Mouse (Mus musculus): ENCODE results near the gene Gm13272. TPM values are rescaled to one million over a fixed set of nuclear protein-coding genes. Genes with fewer than 3 reads are reported as not detected.
"Not testable (repeated sequence)": the region's sequence is repeated elsewhere in the genome, so short reads cannot be mapped to it uniquely, and the experiment has no call there.

Gene Gm13272
- polyA plus RNA-seq, 1 experiment from 2014 or later = not detected

GRCm38 (mm10) chr4:88797097-88797496 lies 17.4 kb downstream of the Gm13272 start, which contains the start of gene Gm13279:
Gene Gm13279, plus strand, starts transcription at chr4:88797397.
- H3K4me1 ChIP-seq; H3K36me3 ChIP-seq (replicated peaks); H3K9me3 ChIP-seq; DNase-seq (ENCODE audit: extremely low spot score, low spot score); H3K4me3 ChIP-seq; H3K27me3 ChIP-seq (ENCODE audit: poor library complexity, severe bottlenecking); H3K27ac ChIP-seq: not testable (repeated sequence)
- no CpG with 5 or more reads among the region's 28 CpGs for WGBS

GRCm38 (mm10) chr4:88799365-88799764 lies 19.7 kb downstream of the Gm13272 start, which contains the start of gene Gm13285:
Gene Gm13285, plus strand, starts transcription at chr4:88799665.
- H3K36me3 ChIP-seq (replicated peaks) = not testable (repeated sequence)
- WGBS = 14% methylated on average over 6 of the region's 7 CpGs

GRCm38 (mm10) chr4:88802954-88803353 lies 23.3 kb downstream of the Gm13272 start, which contains the start of gene Gm13287:
Gene Gm13287, plus strand, starts transcription at chr4:88803254.
- no CpG with 5 or more reads among the region's 29 CpGs for WGBS
- not testable (repeated sequence) for H3K9me3 ChIP-seq; H3K27ac ChIP-seq; DNase-seq (ENCODE audit: extremely low spot score, low spot score); H3K4me3 ChIP-seq; H3K4me1 ChIP-seq; H3K36me3 ChIP-seq (replicated peaks)
- H3K27me3 ChIP-seq (ENCODE audit: poor library complexity, severe bottlenecking) = peaks cover 17% of the 10 kb centered on the region

More at GRCm38 (mm10) chr4:88799365-88799764, 19.7 kb downstream of the Gm13272 start, which contains the start of gene Gm13285:
- H3K4me3 ChIP-seq; DNase-seq (ENCODE audit: extremely low spot score, low spot score); H3K27me3 ChIP-seq (ENCODE audit: poor library complexity, severe bottlenecking); H3K4me1 ChIP-seq; H3K9me3 ChIP-seq; H3K27ac ChIP-seq: not testable (repeated sequence)

- H3K36me3 ChIP-seq (replicated peaks); DNase-seq (ENCODE audit: extremely low spot score, low spot score); H3K27ac ChIP-seq; H3K9me3 ChIP-seq; H3K4me1 ChIP-seq: not testable (repeated sequence)
- H3K27me3 ChIP-seq (ENCODE audit: poor library complexity, severe bottlenecking) = peaks cover 18% of the 10 kb centered on the region
- H3K4me3 ChIP-seq = peak within 1 kb of the TSS; percentile 34; the same call in 1 of the 2 replicates
- WGBS = no CpG with 5 or more reads among the region's 8 CpGs
These were observed 25.6 kb downstream of the Gm13272 start, which contains the start of gene Gm13288 for GRCm38 (mm10) chr4:88805231-88805630. Gene Gm13288, plus strand, starts transcription at chr4:88805531.

GRCm38 (mm10) chr4:88805761-88806160 lies 26.1 kb downstream of the Gm13272 start:
- H3K36me3 ChIP-seq (replicated peaks); H3K27ac ChIP-seq; H3K4me1 ChIP-seq; H3K9me3 ChIP-seq; DNase-seq (ENCODE audit: extremely low spot score, low spot score): not testable (repeated sequence)
- peak overlapping the region; percentile 34; the same call in 1 of the 2 replicates for H3K4me3 ChIP-seq
- peaks cover 18% of the 10 kb centered on the region for H3K27me3 ChIP-seq (ENCODE audit: poor library complexity, severe bottlenecking)
- WGBS = 0% methylated on average over 15 of the region's 34 CpGs

GRCm38 (mm10) chr4:88815928-88816327 lies 36.3 kb downstream of the Gm13272 start, which contains the start of gene Ifna7:
Gene Ifna7, plus strand, starts transcription at chr4:88816228.
- Histone ChIP-seq H3K4me3 (no peak within 1 kb of the TSS), H3K4me1 (no peaks in the 10 kb centered on the region), H3K9me3 (no peaks in the 10 kb centered on the region), H3K27me3 (ENCODE audit: poor library complexity, severe bottlenecking) (no peaks in the 10 kb centered on the region), H3K27ac (no peak within 1 kb of the TSS), H3K36me3 (replicated peaks) (no peaks in the 10 kb centered on the region)
- no peak for DNase-seq (ENCODE audit: extremely low spot score, low spot score)
- WGBS = 70% methylated on average over 3 of the region's 3 CpGs

GRCm38 (mm10) chr4:88819659-88820058 lies 40.0 kb downstream of the Gm13272 start, which contains the start of gene Ifna11:
Gene Ifna11, plus strand, starts transcription at chr4:88819959.
- no peak within 1 kb of the TSS for H3K4me3 ChIP-seq
- 85% methylated on average over 1 of the region's 1 CpGs for WGBS
- no peaks in the 10 kb centered on the region for H3K36me3 ChIP-seq (replicated peaks)
- H3K27ac ChIP-seq = no peak within 1 kb of the TSS
- no peaks in the 10 kb centered on the region for H3K4me1 ChIP-seq
- no peaks in the 10 kb centered on the region for H3K27me3 ChIP-seq (ENCODE audit: poor library complexity, severe bottlenecking)
- H3K9me3 ChIP-seq = no peaks in the 10 kb centered on the region
- DNase-seq (ENCODE audit: extremely low spot score, low spot score) = no peak

GRCm38 (mm10) chr4:88822995-88823394 lies 43.3 kb downstream of the Gm13272 start:
- WGBS = 30% methylated on average over 4 of the region's 4 CpGs

GRCm38 (mm10) chr4:88827116-88827515 lies 47.5 kb downstream of the Gm13272 start, which contains the start of gene Ifna6:
Gene Ifna6, plus strand, starts transcription at chr4:88827416.
- not testable (repeated sequence) for H3K4me1 ChIP-seq; H3K9me3 ChIP-seq; H3K27me3 ChIP-seq (ENCODE audit: poor library complexity, severe bottlenecking); H3K27ac ChIP-seq; DNase-seq (ENCODE audit: extremely low spot score, low spot score); H3K4me3 ChIP-seq; H3K36me3 ChIP-seq (replicated peaks)

More at GRCm38 (mm10) chr4:88822995-88823394, 43.3 kb downstream of the Gm13272 start:
- Histone ChIP-seq H3K27me3 (ENCODE audit: poor library complexity, severe bottlenecking) (no peaks in the 10 kb centered on the region), H3K4me1 (no peaks in the 10 kb centered on the region), H3K9me3 (no peaks in the 10 kb centered on the region), H3K4me3 (no peak overlapping the region), H3K36me3 (replicated peaks) (no peaks in the 10 kb centered on the region), H3K27ac (no peak overlapping the region)
- DNase-seq (ENCODE audit: extremely low spot score, low spot score) = no peak

Other genes starting within 250 kb of the Gm13272 start
- gene Ifna15, start 221.6 kb upstream of the Gm13272 start, polyA plus RNA-seq (2016; fragmentation: Nextera tagmentation; extraction: Ambion mirVana) = not detected in 2 replicates
- not detected in 2 replicates for gene Ifna14, start 208.1 kb upstream of the Gm13272 start, polyA plus RNA-seq (2016; fragmentation: Nextera tagmentation; extraction: Ambion mirVana)
- gene Ifna9, start 187.5 kb upstream of the Gm13272 start, polyA plus RNA-seq (2016; fragmentation: Nextera tagmentation; extraction: Ambion mirVana) = not detected in 2 replicates
- gene Ifna12, start 176.5 kb upstream of the Gm13272 start, polyA plus RNA-seq (2016; fragmentation: Nextera tagmentation; extraction: Ambion mirVana) = not detected in 2 replicates
- not detected in 2 replicates for gene C87499, start 145.4 kb upstream of the Gm13272 start, polyA plus RNA-seq (2016; fragmentation: Nextera tagmentation; extraction: Ambion mirVana)
- gene Ifna13, start 135.4 kb upstream of the Gm13272 start, polyA plus RNA-seq (2016; fragmentation: Nextera tagmentation; extraction: Ambion mirVana) = not detected in 2 replicates
- not detected in 2 replicates for gene Ifna16, start 102.9 kb upstream of the Gm13272 start, polyA plus RNA-seq (2016; fragmentation: Nextera tagmentation; extraction: Ambion mirVana)
- gene Ifna2, start 95.9 kb upstream of the Gm13272 start, polyA plus RNA-seq (2016; fragmentation: Nextera tagmentation; extraction: Ambion mirVana) = not detected in 2 replicates
- gene Ifnab, start 88.5 kb upstream of the Gm13272 start, polyA plus RNA-seq (2016; fragmentation: Nextera tagmentation; extraction: Ambion mirVana) = not detected in 2 replicates
- 0.84 and 1.1 TPM in 2 replicates for gene Gm26566, start 58.0 kb upstream of the Gm13272 start, polyA plus RNA-seq (2016; fragmentation: Nextera tagmentation; extraction: Ambion mirVana)
- gene Klhl9, start 57.4 kb upstream of the Gm13272 start, polyA plus RNA-seq (2016; fragmentation: Nextera tagmentation; extraction: Ambion mirVana) = 98.4 and 103 TPM in 2 replicates
- not detected in 2 replicates for gene Gm13271, start 25.0 kb upstream of the Gm13272 start, polyA plus RNA-seq (2016; fragmentation: Nextera tagmentation; extraction: Ambion mirVana)
- gene Gm13283, start 19.7 kb upstream of the Gm13272 start, polyA plus RNA-seq (2016; fragmentation: Nextera tagmentation; extraction: Ambion mirVana) = 0.35 and 0.49 TPM in 2 replicates
- gene Gm13290, start 6.0 kb upstream of the Gm13272 start, polyA plus RNA-seq (2016; fragmentation: Nextera tagmentation; extraction: Ambion mirVana) = 0.76 TPM in 1 of 2 replicates, not detected in the other
- gene Gm13289, start 2.9 kb upstream of the Gm13272 start, polyA plus RNA-seq (2016; fragmentation: Nextera tagmentation; extraction: Ambion mirVana) = not detected in 2 replicates
- not detected in 2 replicates for gene Ifnz, start 2.3 kb downstream of the Gm13272 start, polyA plus RNA-seq (2016; fragmentation: Nextera tagmentation; extraction: Ambion mirVana)
- not detected in 2 replicates for gene Gm13276, start 5.9 kb downstream of the Gm13272 start, polyA plus RNA-seq (2016; fragmentation: Nextera tagmentation; extraction: Ambion mirVana)
- not detected in 2 replicates for gene Gm13277, start 8.8 kb downstream of the Gm13272 start, polyA plus RNA-seq (2016; fragmentation: Nextera tagmentation; extraction: Ambion mirVana)
- not detected in 2 replicates for gene Gm13278, start 11.7 kb downstream of the Gm13272 start, polyA plus RNA-seq (2016; fragmentation: Nextera tagmentation; extraction: Ambion mirVana)
- gene Gm13275, start 14.6 kb downstream of the Gm13272 start, polyA plus RNA-seq (2016; fragmentation: Nextera tagmentation; extraction: Ambion mirVana) = not detected in 2 replicates
- not detected in 2 replicates for gene Gm13279, start 17.5 kb downstream of the Gm13272 start, polyA plus RNA-seq (2016; fragmentation: Nextera tagmentation; extraction: Ambion mirVana)
- gene Gm13285, start 19.8 kb downstream of the Gm13272 start, polyA plus RNA-seq (2016; fragmentation: Nextera tagmentation; extraction: Ambion mirVana) = 0.85 TPM in 1 of 2 replicates, not detected in the other
- gene Gm13287, start 23.4 kb downstream of the Gm13272 start, polyA plus RNA-seq (2016; fragmentation: Nextera tagmentation; extraction: Ambion mirVana) = not detected in 2 replicates
- gene Gm13288, start 25.7 kb downstream of the Gm13272 start, polyA plus RNA-seq (2016; fragmentation: Nextera tagmentation; extraction: Ambion mirVana) = 0.07 and 0.09 TPM in 2 replicates
- not detected in 2 replicates for gene Ifna7, start 36.4 kb downstream of the Gm13272 start, polyA plus RNA-seq (2016; fragmentation: Nextera tagmentation; extraction: Ambion mirVana)
- gene Ifna11, start 40.1 kb downstream of the Gm13272 start, polyA plus RNA-seq (2016; fragmentation: Nextera tagmentation; extraction: Ambion mirVana) = not detected in 2 replicates
- not detected in 2 replicates for gene Ifna6, start 47.6 kb downstream of the Gm13272 start, polyA plus RNA-seq (2016; fragmentation: Nextera tagmentation; extraction: Ambion mirVana)
- gene Ifna5, start 55.7 kb downstream of the Gm13272 start, polyA plus RNA-seq (2016; fragmentation: Nextera tagmentation; extraction: Ambion mirVana) = not detected in 2 replicates
- not detected in 2 replicates for gene Ifna4, start 62.0 kb downstream of the Gm13272 start, polyA plus RNA-seq (2016; fragmentation: Nextera tagmentation; extraction: Ambion mirVana)
- not detected in 2 replicates for gene Ifna1, start 70.2 kb downstream of the Gm13272 start, polyA plus RNA-seq (2016; fragmentation: Nextera tagmentation; extraction: Ambion mirVana)
- not detected in 2 replicates for gene Ifne, start 100.4 kb downstream of the Gm13272 start, polyA plus RNA-seq (2016; fragmentation: Nextera tagmentation; extraction: Ambion mirVana)